Mouse (Mus musculus): ENCODE data around the gene Exoc3l2. TPM values are rescaled to one million over a fixed set of nuclear protein-coding genes. Genes with fewer than 3 reads are reported as not detected.
A peak's percentile ranks its signal among the peaks of the same experiment; 100 is the strongest.

The Exoc3l2 gene
- polyA plus RNA-seq, 1 experiment from 2014 or later = 2.5 TPM

DNA sequence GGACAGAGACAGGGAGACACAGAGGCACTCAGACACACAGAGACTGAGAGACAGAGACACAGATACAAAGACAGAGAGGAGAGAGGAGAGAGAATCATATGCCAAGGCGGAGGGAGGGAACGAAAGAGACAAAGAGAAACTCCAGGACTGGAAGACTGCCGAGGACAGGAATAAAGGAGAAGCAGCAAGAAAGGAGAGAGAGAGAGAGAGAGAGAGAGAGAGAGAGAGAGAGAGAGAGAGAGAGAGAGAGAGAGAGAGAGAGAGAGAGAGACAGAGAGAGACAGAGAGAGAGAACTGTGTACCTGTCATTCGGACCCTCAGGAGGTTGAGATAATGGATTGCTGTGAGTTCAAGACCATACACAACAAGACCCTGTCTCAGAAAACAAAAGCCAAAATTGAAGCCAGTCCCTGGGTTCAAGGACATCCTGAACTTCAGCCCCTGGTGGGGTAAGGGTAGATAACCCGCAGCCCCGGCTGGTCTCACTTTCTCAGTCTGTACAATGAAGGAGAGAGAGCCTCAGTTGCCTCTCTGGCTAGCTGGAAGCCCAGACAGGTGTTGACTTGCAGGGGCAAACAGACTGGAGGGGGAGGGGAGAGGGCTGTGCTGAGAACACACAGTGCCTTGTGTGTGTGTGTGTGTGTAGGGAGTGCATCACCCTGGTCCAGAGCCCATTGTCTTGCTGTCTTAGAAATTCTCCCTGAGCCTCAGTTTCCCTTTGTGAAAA, 3.8 kb upstream of the Exoc3l2 start:
- Histone ChIP-seq H3K27me3 (ENCODE audit: insufficient read depth, poor library complexity, severe bottlenecking) (peaks cover 9% of the 10 kb centered on the region; the same call in 1 of the 2 replicates), H3K4me1 (peaks cover 46% of the 10 kb centered on the region), H3K9me3 (no peaks in the 10 kb centered on the region), H3K36me3 (peaks cover 24% of the 10 kb centered on the region), H3K27ac (peak overlapping the region; percentile 92), H3K4me3 (peak overlapping the region; percentile 99)
- no peak for DNase-seq (ENCODE audit: low spot score)
- WGBS = 19% methylated on average over 6 of the region's 6 CpGs

DNA sequence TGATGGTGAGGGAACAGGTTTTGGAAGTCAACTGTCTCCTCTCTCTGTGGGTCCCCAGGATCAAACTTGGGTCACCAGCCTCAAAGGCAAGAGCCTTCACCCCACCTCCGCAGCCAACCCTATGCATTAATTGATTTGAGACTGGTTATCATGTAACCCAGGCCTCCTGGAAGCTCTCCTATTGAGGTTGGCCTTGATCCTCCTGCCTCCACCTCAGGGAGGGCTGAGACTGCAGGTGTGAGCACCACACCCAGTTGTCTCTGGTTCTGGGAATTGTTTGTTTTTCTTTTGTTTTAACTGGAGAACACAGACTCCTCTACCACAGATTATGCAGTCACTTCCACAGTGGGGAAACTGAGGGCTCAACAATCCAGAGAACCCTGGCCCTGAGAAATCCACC, 2.6 kb upstream of the Exoc3l2 start:
- Histone ChIP-seq H3K4me3 (no peak overlapping the region), H3K27me3 (ENCODE audit: insufficient read depth, poor library complexity, severe bottlenecking) (peaks cover 14% of the 10 kb centered on the region), H3K9me3 (no peaks in the 10 kb centered on the region), H3K36me3 (peaks cover 14% of the 10 kb centered on the region), H3K4me1 (peaks cover 57% of the 10 kb centered on the region), H3K27ac (no peak overlapping the region)
- 64% methylated on average over 1 of the region's 1 CpGs for WGBS
- DNase-seq (ENCODE audit: low spot score) = no peak

- Histone ChIP-seq H3K4me1 (peaks cover 50% of the 10 kb centered on the region), H3K27ac (no peak overlapping the region), H3K9me3 (no peaks in the 10 kb centered on the region), H3K36me3 (peaks cover 5% of the 10 kb centered on the region; the same call in 1 of the 2 replicates), H3K4me3 (no peak overlapping the region), H3K27me3 (ENCODE audit: insufficient read depth, poor library complexity, severe bottlenecking) (peaks cover 23% of the 10 kb centered on the region)
- DNase-seq (ENCODE audit: low spot score) = peak; percentile 90
- WGBS = 15% methylated on average over 6 of the region's 6 CpGs
Measured at GRCm38 (mm10) chr7:19461488-19461887, 1.6 kb upstream of the Exoc3l2 start.

- Histone ChIP-seq H3K27ac (peak overlapping the region; percentile 74), H3K4me3 (no peak overlapping the region), H3K36me3 (no peaks in the 10 kb centered on the region)
Measured at GRCm38 (mm10) chr7:19462443-19462842, 688 bp upstream of the Exoc3l2 start.

GRCm38 (mm10) chr7:19464367-19465307, 1.5 kb downstream of the Exoc3l2 start:
- no peak for DNase-seq (ENCODE audit: low spot score)
- 0 out of 2 replicates have a peak, but pooled peaks cover 2% of the 10 kb centered on the region for H3K36me3 ChIP-seq
- H3K27ac ChIP-seq = peak overlapping the region; percentile 73
- WGBS = 6% methylated on average over 22 of the region's 22 CpGs
- peaks cover 30% of the 10 kb centered on the region for H3K4me1 ChIP-seq
- H3K9me3 ChIP-seq = no peaks in the 10 kb centered on the region
- peak overlapping the region; percentile 45 for H3K4me3 ChIP-seq
- H3K27me3 ChIP-seq (ENCODE audit: insufficient read depth, poor library complexity, severe bottlenecking) = peaks cover 51% of the 10 kb centered on the region

More at GRCm38 (mm10) chr7:19462443-19462842, 688 bp upstream of the Exoc3l2 start:
- Histone ChIP-seq H3K27me3 (ENCODE audit: insufficient read depth, poor library complexity, severe bottlenecking) (peaks cover 32% of the 10 kb centered on the region), H3K4me1 (peaks cover 40% of the 10 kb centered on the region), H3K9me3 (no peaks in the 10 kb centered on the region)
- no peak for DNase-seq (ENCODE audit: low spot score)
- WGBS = 65% methylated on average over 4 of the region's 4 CpGs

DNA sequence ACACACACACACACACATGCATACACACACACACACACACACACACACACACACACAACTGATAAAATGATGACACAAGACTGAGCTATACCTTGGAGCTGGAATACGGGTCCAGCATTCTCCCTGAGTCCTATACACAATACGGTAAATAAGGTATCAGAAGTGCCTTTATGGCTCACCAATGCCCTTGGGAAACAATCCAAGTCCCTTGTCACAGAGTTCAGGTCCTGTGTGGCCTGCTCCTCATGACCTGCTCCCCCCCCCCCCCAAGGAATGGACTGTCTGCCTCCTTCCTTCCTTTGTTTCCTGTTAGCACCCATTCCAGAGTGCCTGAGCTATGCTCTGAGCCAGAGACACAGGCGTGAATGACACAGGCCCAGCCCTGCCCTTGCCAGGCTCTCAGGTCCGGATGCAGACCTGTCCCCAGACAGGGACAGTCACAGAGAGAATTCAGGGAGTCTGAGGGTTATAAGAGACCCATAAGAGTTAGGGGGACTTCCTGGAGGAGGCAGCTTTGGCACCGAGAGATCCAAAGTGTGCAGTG, 3.5 kb downstream of the Exoc3l2 start:
- Histone ChIP-seq H3K27me3 (ENCODE audit: insufficient read depth, poor library complexity, severe bottlenecking) (peaks cover 71% of the 10 kb centered on the region), H3K4me1 (peaks cover 33% of the 10 kb centered on the region), H3K4me3 (peak overlapping the region; percentile 24; the same call in 1 of the 2 replicates), H3K36me3 (0 out of 2 replicates have a peak, but pooled peaks cover 2% of the 10 kb centered on the region), H3K9me3 (no peaks in the 10 kb centered on the region), H3K27ac (no peak overlapping the region)
- 53% methylated on average over 5 of the region's 5 CpGs for WGBS
- no peak for DNase-seq (ENCODE audit: low spot score)

- 33% methylated on average over 6 of the region's 6 CpGs for WGBS
- Histone ChIP-seq H3K9me3 (no peaks in the 10 kb centered on the region), H3K27ac (no peak overlapping the region), H3K36me3 (0 out of 2 replicates have a peak, but pooled peaks cover 4% of the 10 kb centered on the region), H3K27me3 (ENCODE audit: insufficient read depth, poor library complexity, severe bottlenecking) (peaks cover 81% of the 10 kb centered on the region), H3K4me1 (peaks cover 34% of the 10 kb centered on the region), H3K4me3 (no peak overlapping the region)
- no peak for DNase-seq (ENCODE audit: low spot score)
Measured at GRCm38 (mm10) chr7:19467638-19468037, 4.5 kb downstream of the Exoc3l2 start.

DNA sequence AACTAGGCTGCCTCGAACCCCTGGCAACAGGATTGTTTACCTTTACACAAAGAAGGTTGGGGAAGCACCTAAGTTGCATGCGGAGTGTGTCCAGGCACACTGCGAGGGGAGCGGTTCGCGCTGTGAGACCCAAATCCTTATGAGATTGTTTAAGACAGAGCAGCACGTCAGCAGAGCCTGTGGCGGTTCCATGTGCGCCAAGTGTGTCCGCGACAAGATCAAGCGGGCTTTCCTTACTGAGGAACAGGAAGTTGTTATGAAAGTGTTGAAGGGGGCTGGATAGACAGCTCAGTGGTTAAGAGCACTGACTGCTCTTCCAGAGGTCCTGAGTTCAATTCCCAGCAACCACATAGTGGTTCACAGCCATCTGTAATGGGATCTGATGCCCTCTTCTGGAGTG, 5.1 kb downstream of the Exoc3l2 start:
- 68% methylated on average over 12 of the region's 12 CpGs for WGBS
- no peak overlapping the region for H3K27ac ChIP-seq
- no peaks in the 10 kb centered on the region for H3K9me3 ChIP-seq
- DNase-seq (ENCODE audit: low spot score) = no peak
- 0 out of 2 replicates have a peak, but pooled peaks cover 8% of the 10 kb centered on the region for H3K36me3 ChIP-seq
- no peak overlapping the region for H3K4me3 ChIP-seq
- peaks cover 83% of the 10 kb centered on the region for H3K27me3 ChIP-seq (ENCODE audit: insufficient read depth, poor library complexity, severe bottlenecking)
- peaks cover 32% of the 10 kb centered on the region for H3K4me1 ChIP-seq

DNA sequence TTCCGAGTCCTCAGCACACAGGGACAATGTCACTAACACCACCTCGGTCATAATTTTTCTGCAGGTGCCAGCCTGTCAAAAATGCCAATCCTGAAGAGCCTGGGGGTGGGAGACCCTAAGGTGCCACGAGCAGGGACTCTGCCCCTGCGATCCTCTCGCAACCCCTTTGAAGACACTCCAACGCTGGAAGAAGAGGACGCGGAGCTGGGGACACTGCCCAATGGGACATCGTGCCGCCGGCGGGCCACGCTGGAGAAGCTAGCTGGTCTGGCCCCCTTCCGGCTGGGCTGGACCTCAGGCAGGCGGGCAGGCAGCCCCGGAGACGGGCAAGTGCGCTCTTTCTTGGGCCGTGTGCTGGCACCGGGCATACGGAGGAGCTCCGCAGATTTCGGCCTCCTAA, 6.3 kb downstream of the Exoc3l2 start:
- 23% methylated on average over 23 of the region's 23 CpGs for WGBS
- Histone ChIP-seq H3K27me3 (ENCODE audit: insufficient read depth, poor library complexity, severe bottlenecking) (peaks cover 89% of the 10 kb centered on the region), H3K27ac (no peak overlapping the region), H3K4me3 (peak overlapping the region; percentile 17; the same call in 1 of the 2 replicates), H3K36me3 (0 out of 2 replicates have a peak, but pooled peaks cover 8% of the 10 kb centered on the region), H3K4me1 (peaks cover 35% of the 10 kb centered on the region), H3K9me3 (no peaks in the 10 kb centered on the region)
- DNase-seq (ENCODE audit: low spot score) = no peak

- H3K27ac ChIP-seq = no peak overlapping the region
- H3K36me3 ChIP-seq = 0 out of 2 replicates have a peak, but pooled peaks cover 8% of the 10 kb centered on the region
- WGBS = 20% methylated on average over 14 of the region's 14 CpGs
- no peak for DNase-seq (ENCODE audit: low spot score)
- H3K27me3 ChIP-seq (ENCODE audit: insufficient read depth, poor library complexity, severe bottlenecking) = peaks cover 96% of the 10 kb centered on the region
- H3K4me3 ChIP-seq = no peak overlapping the region
- H3K9me3 ChIP-seq = no peaks in the 10 kb centered on the region
- peaks cover 27% of the 10 kb centered on the region for H3K4me1 ChIP-seq
Measured at GRCm38 (mm10) chr7:19470308-19470707, 7.2 kb downstream of the Exoc3l2 start.

- H3K36me3 ChIP-seq = 0 out of 2 replicates have a peak, but pooled peaks cover 8% of the 10 kb centered on the region
- no peak for DNase-seq (ENCODE audit: low spot score)
- peaks cover 25% of the 10 kb centered on the region for H3K4me1 ChIP-seq
- no peaks in the 10 kb centered on the region for H3K9me3 ChIP-seq
- peaks cover 92% of the 10 kb centered on the region for H3K27me3 ChIP-seq (ENCODE audit: insufficient read depth, poor library complexity, severe bottlenecking)
- 0 out of 2 replicates have a peak overlapping the region, but pooled peaks have one; percentile 12 for H3K4me3 ChIP-seq
- WGBS = 24% methylated on average over 4 of the region's 4 CpGs
- no peak overlapping the region for H3K27ac ChIP-seq
Measured at GRCm38 (mm10) chr7:19472403-19472802, 9.3 kb downstream of the Exoc3l2 start.

GRCm38 (mm10) chr7:19473875-19474443, 10.8 kb downstream of the Exoc3l2 start:
- Histone ChIP-seq H3K36me3 (0 out of 2 replicates have a peak, but pooled peaks cover 6% of the 10 kb centered on the region), H3K4me1 (peaks cover 38% of the 10 kb centered on the region), H3K27ac (peak overlapping the region; percentile 85), H3K9me3 (no peaks in the 10 kb centered on the region), H3K27me3 (ENCODE audit: insufficient read depth, poor library complexity, severe bottlenecking) (peaks cover 95% of the 10 kb centered on the region), H3K4me3 (peak overlapping the region; percentile 71)
- WGBS = 2% methylated on average over 83 of the region's 89 CpGs
- no peak for DNase-seq (ENCODE audit: low spot score)
